Mouse (Mus musculus) activated CD4-positive, CD25-positive, alpha-beta regulatory T cell, adult 4 months (primary cell): ENCODE measurements at regions not wholly inside any gene's neighbourhood (a gene's known extent, or its start where the extent isn't known, plus 50 kb on each side); places are given as distances from the start of the nearest gene placed in this dataset.
A peak's percentile ranks its signal among the peaks of the same experiment; 100 is the strongest.

Source experiments
- ATAC-seq: one replicate; pipeline ENCODE4 v1.8.0; 2017

DNA sequence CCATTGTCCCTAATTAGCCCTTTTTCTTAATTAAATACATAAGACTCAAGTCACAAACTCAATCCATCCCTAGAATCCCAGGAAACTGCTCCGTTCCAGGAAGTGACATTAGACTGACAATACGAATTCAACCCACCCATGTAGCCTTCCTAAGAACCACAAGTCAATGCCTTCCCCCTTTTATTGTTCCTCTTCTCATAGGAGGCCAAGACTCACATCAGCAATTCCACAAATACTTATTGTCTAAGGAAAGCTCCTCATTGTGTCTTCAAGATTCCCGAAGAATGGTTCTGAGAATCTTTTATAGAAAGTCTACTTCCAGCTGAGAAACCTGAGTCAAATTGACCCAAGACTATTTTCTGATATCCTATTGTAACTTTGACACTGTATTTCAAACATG is 147.3 kb downstream of the Dmac1 start:
- ATAC-seq, result no peak

DNA sequence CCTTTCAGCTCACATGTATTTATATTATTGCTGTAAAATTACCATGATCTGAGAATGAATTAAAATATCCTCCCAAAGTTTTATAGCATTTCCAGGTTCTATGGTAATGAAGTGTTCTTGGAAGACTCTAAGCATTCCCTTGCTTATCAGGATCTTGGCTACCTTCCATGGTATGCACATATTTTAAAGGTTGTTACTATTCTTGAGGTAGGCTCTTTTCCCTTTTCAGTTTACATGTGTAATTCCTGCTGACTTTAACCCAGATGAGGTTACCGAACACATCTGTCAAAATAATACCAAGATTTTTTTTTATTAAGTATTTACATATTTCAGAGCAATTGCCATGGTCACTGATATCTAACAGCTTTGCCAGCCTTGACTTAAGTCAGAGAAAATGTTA is 162.2 kb downstream of the Dmac1 start:
- ATAC-seq, result no peak

DNA sequence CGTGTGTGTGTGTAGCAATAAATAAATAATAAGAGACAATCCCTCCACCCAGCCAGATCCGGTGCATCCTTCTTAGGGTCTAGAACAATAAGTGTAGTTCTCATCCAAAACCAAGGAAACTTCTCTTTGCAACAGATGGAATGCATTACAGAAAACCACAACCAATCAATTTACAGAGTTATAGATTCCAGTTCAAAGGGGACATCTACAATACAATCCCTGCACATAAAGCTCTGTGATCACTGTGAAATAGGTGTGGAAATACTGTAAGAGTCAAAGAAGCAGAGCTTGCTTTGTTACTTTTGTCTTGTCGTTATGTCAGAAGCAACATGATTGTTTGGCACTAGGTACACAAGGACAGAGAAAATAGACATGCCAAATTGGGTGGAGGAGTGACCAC is 162.8 kb downstream of the Dmac1 start:
- ATAC-seq, result no peak

DNA sequence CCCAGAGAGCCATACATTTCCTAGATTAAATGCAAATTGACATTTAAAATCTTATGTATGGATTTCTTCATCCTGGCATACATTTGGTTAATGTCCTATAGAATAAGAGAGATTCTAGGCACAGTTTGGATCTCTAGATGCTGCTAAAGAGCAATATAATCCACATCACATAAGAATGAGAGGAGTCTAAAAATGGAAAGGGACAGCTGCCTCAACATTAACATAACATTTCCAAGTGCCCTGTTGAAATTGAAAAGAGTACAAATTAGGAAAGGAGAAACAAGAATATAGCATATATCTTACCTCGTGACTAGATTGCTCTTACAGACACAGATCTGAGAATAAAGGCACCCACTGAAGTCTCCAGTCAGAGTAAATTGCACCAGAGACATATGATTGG is 212.3 kb downstream of the Dmac1 start:
- ATAC-seq, result no peak

DNA sequence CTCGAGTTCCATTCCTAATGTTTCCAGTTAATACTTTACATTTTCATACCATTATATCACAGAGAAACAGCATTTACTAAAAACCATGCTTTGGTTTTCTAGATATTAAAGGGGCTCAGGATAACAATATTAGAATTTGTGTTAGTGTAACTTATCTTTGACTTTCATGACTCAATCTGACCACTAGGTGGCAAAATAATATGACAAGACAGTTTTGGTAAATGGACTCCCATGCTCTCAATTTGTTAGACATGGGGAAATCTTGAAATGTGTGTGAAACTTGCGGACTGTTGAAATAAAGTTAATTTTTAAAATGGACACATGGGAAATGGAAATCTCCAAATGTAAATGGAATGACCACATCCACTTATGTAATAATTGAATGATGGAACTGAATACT is 214.8 kb downstream of the Dmac1 start:
- ATAC-seq, result peak; percentile 66

DNA sequence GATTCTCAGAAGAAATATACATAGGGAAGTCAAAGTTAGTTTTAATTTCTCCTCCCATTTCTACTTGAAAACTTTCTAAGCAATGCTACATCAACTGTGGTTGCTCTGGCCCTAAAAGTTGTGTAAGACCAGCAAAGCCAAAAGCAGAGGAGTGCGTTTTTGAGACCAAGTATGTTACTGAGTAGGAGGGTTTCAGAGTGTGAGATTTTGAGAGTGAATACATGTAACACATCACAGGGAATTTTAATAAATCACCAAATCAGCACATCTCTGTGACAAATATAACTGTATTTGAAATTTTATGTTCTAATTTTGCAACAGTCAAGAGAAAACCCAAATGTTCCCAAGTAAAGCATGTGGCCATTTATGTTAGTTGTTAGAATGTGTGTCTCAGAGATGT is 234.6 kb downstream of the Dmac1 start:
- ATAC-seq, result no peak

DNA sequence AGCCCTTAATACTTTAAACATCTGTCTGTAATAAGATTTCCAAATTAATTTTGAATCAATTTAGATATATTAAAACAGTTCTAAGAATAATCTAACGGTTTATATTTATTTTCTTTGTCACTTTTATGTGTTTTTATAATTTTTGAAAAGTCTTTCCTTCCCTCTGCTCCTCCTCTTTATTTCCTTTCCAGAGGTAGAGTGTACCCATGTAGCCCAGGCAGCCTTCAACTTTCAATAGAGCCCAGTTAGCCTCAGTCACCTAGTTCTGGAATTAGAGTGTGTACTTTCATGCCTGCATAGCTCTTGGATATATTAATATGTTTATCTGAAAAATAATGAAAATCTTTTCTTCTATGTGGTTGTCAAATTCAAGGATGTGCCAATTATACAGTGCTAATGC is 235.5 kb downstream of the Dmac1 start:
- ATAC-seq, result no peak

DNA sequence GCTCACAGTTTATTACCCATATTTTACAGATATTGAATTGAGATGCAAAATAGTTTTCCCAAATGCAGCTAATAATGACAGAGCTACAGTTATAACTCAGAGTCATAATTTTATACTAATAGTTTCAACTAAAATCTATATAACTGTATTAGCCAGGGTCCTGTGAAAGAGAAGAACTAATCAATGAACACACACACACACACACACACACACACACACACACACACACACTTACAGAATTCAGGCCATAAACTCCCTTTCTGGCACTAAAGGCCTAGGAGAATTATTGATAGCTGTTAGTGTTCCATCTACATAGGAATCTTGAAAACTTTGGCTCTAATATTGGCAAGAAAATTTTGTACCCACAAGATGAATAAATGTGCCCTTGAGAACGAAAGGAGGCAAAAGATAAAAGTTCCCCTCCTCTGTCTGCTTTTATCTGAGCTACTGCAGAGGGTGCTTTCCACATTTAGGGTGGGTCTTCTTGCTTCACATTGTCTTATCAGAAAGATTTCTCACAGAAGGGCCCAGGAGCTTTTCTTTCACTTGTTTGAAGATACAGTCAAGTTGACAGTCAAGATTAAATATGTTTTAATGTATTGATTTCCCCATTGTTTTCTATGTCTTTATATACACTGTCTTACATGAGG is 236.1 kb downstream of the Dmac1 start:
- no peak for ATAC-seq
